Mouse (Mus musculus): Measurements from ENCODE around the gene R3hcc1l. TPM values are rescaled to one million over a fixed set of nuclear protein-coding genes. Genes with fewer than 3 reads are reported as not detected.

The R3hcc1l gene
- polyA plus RNA-seq, 1 experiment, result 4.8 TPM

DNA sequence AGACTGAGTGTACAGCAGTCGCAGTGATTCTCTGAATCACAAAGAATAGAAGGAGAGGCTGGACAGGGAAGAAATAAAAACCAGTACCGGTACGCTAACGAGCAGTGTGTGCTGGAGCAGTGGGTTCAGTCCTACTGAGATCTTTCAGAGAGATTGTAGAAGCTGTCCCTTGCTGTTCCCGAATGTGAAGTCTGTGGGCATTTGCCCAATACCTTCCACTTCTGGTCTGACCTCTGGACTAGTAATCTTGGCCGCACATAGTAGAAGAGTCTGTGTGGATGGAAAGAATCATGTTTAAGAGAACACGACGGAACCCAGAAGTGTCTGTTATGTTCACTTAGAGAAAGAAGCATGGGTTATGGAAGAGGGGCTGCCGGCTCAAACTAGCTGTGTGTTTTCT is 8.9 kb upstream of the R3hcc1l start:
- Histone ChIP-seq H3K4me1 (ENCODE audit: control insufficient read depth, insufficient read depth, low read length) (no peaks in the 10 kb centered on the region), H3K4me3 (replicated peaks; ENCODE audit: extremely low read depth, low read depth, low read length) (no peak overlapping the region)
- 81% methylated on average over 9 of the region's 9 CpGs for WGBS
- no peak for DNase-seq
- no peak for TF ChIP-seq POLR2A (IDR thresholded peaks at IDR 0.05; ENCODE audit: borderline replicate concordance, extremely low read depth, low read depth, low read length)
- no peak for TF ChIP-seq CTCF (IDR thresholded peaks at IDR 0.05; ENCODE audit: insufficient read depth, low read length)

- peak; percentile 31 for DNase-seq
Observed at GRCm38 (mm10) chr19:42510276-42511171, 8.0 kb upstream of the R3hcc1l start.

DNA sequence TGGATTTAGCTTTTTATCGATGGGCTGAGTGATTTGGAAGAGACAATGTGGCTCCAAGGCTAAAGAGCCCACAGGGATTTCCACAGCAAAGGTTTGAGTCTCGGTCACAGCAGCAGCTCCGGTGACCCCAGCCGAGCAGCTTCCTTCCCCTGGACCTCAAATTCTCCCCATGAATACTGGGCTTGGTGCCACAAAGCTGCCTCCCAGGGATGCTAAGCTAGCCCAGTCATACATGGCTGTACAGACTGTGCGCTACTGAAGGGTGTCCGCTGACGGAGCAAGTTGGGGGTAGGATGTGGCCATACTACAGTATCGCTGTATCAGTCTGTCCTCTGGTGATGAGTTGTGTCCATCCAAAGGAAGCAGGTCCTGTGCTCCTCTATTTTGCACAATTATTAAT is 2.9 kb upstream of the R3hcc1l start:
- 87% methylated on average over 8 of the region's 8 CpGs for WGBS
- Histone ChIP-seq H3K4me3 (replicated peaks; ENCODE audit: extremely low read depth, low read depth, low read length) (no peak overlapping the region), H3K4me1 (ENCODE audit: control insufficient read depth, insufficient read depth, low read length) (peaks cover 5% of the 10 kb centered on the region)
- DNase-seq, result no peak
- TF ChIP-seq CTCF (IDR thresholded peaks at IDR 0.05; ENCODE audit: insufficient read depth, low read length), result no peak
- no peak for TF ChIP-seq POLR2A (IDR thresholded peaks at IDR 0.05; ENCODE audit: borderline replicate concordance, extremely low read depth, low read depth, low read length)

More at GRCm38 (mm10) chr19:42510276-42511171, 8.0 kb upstream of the R3hcc1l start:
- 36% methylated on average over 16 of the region's 16 CpGs for WGBS
- no peaks in the 10 kb centered on the region for H3K4me1 ChIP-seq (ENCODE audit: control insufficient read depth, insufficient read depth, low read length)
- no peak overlapping the region for H3K4me3 ChIP-seq (replicated peaks; ENCODE audit: extremely low read depth, low read depth, low read length)
- TF ChIP-seq POLR2A (IDR thresholded peaks at IDR 0.05; ENCODE audit: borderline replicate concordance, extremely low read depth, low read depth, low read length) (no peak), CTCF (IDR thresholded peaks at IDR 0.05; ENCODE audit: insufficient read depth, low read length) (no peak)

DNA sequence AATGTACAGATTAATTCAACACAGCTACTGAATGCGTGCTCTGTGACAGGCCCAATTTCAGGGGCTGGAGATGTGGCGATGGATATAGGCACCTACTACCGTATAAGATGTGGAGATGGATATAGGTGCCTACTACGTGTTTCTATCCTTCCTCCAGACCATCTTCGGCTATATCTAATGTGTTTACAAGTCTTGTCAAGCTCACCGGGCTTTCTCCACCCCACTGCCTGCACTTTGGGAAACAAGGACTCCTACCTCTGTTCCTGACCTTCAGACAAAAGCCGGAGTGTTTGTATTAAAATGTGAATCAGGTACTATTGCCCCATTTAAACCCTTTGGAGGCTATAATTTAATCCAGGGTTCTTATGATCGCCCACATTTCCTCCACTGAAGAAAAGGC is 2.4 kb upstream of the R3hcc1l start:
- H3K4me3 ChIP-seq (replicated peaks; ENCODE audit: extremely low read depth, low read depth, low read length), result no peak overlapping the region
- H3K4me1 ChIP-seq (ENCODE audit: control insufficient read depth, insufficient read depth, low read length), result peaks cover 5% of the 10 kb centered on the region
- 86% methylated on average over 8 of the region's 8 CpGs for WGBS
- no peak for TF ChIP-seq POLR2A (IDR thresholded peaks at IDR 0.05; ENCODE audit: borderline replicate concordance, extremely low read depth, low read depth, low read length)
- DNase-seq, result no peak

- TF ChIP-seq POLR2A (IDR thresholded peaks at IDR 0.05; ENCODE audit: borderline replicate concordance, extremely low read depth, low read depth, low read length), result no peak
- no peak for TF ChIP-seq CTCF (IDR thresholded peaks at IDR 0.05; ENCODE audit: insufficient read depth, low read length)
- no peak for DNase-seq
- WGBS, result 18% methylated on average over 24 of the region's 24 CpGs
- Histone ChIP-seq H3K4me3 (replicated peaks; ENCODE audit: extremely low read depth, low read depth, low read length) (peak overlapping the region; percentile 80), H3K4me1 (ENCODE audit: control insufficient read depth, insufficient read depth, low read length) (peaks cover 5% of the 10 kb centered on the region)
Observed at GRCm38 (mm10) chr19:42517957-42518619, 471 bp upstream of the R3hcc1l start.

DNA sequence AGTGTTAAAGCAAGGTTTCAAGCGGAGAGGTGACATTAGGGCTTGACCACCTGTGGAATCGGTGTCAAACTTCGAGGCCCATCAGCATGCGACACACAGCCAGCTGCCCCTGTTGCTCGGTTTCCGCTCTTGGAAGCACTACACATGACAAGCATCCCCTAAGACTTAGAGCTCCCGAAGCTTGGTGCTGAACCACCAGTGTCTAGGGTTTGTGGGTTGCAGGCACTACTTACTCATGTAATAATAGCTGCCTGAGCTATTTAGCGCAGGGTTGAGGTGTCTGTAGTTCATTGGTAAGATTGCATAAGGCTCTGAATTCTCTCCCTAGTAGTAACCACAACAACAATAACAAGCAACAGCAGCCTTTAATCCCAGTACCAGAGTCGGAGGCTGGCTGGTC is 1.2 kb downstream of the R3hcc1l start:
- peaks cover 5% of the 10 kb centered on the region for H3K4me1 ChIP-seq (ENCODE audit: control insufficient read depth, insufficient read depth, low read length)
- DNase-seq, result no peak
- peak overlapping the region; percentile 4 for H3K4me3 ChIP-seq (replicated peaks; ENCODE audit: extremely low read depth, low read depth, low read length)
- no peak for TF ChIP-seq CTCF (IDR thresholded peaks at IDR 0.05; ENCODE audit: insufficient read depth, low read length)
- TF ChIP-seq POLR2A (IDR thresholded peaks at IDR 0.05; ENCODE audit: borderline replicate concordance, extremely low read depth, low read depth, low read length), result no peak
- WGBS, result 35% methylated on average over 9 of the region's 9 CpGs

DNA sequence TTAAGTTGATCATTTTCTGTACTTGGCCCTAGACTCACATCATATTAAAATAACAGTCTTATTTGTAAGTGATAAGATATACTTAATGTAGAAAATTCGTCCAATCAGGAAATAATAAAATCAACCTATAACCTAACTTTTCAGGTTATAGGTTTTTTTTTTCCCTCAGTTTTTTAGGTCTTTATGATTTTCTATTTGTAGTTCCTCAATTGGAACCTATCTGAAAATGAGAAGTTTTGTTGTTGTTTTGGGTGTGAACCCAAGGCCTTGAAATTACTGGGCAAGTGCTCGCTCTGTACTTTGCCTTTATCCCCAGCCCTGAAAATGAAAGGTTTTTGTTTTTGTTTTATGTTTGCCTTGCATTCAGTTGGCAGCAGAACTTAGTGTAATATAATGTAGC is 6.1 kb downstream of the R3hcc1l start:
- Histone ChIP-seq H3K4me1 (ENCODE audit: control insufficient read depth, insufficient read depth, low read length) (peaks cover 7% of the 10 kb centered on the region), H3K4me3 (replicated peaks; ENCODE audit: extremely low read depth, low read depth, low read length) (no peak overlapping the region)
- TF ChIP-seq POLR2A (IDR thresholded peaks at IDR 0.05; ENCODE audit: borderline replicate concordance, extremely low read depth, low read depth, low read length), result no peak
- no peak for TF ChIP-seq CTCF (IDR thresholded peaks at IDR 0.05; ENCODE audit: insufficient read depth, low read length)
- 81% methylated on average over 2 of the region's 2 CpGs for WGBS
- DNase-seq, result no peak

DNA sequence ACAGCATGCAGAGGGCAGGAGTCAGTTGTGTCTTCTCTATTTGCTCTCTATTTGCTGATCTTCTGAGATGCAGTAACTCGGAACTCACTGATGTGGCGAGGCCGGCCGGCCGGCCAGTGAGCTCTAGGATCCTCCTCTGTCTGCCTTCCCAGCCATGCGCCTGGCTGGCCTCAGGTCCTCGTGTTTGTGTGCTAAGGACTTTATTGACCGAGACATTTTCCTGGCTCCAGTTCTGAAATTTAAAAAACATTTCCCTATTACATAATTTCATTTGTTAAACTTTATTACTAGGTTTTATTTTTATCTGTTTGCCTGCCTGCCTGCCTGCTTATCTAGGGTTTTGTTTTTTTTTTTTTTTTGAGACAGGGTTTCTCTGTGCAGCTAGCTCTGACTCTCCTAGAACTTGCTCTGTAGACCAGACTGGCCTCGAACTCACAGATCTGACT is 11.5 kb downstream of the R3hcc1l start:
- no peak for TF ChIP-seq POLR2A (IDR thresholded peaks at IDR 0.05; ENCODE audit: borderline replicate concordance, extremely low read depth, low read depth, low read length)
- no peak for TF ChIP-seq CTCF (IDR thresholded peaks at IDR 0.05; ENCODE audit: insufficient read depth, low read length)
- 32% methylated on average over 9 of the region's 9 CpGs for WGBS
- DNase-seq, result no peak
- H3K4me1 ChIP-seq (ENCODE audit: control insufficient read depth, insufficient read depth, low read length), result peaks cover 9% of the 10 kb centered on the region
- H3K4me3 ChIP-seq (replicated peaks; ENCODE audit: extremely low read depth, low read depth, low read length), result no peak overlapping the region

- WGBS, result 88% methylated on average over 3 of the region's 3 CpGs
- Histone ChIP-seq H3K4me3 (replicated peaks; ENCODE audit: extremely low read depth, low read depth, low read length) (no peak overlapping the region), H3K4me1 (ENCODE audit: control insufficient read depth, insufficient read depth, low read length) (peaks cover 12% of the 10 kb centered on the region)
- TF ChIP-seq CTCF (IDR thresholded peaks at IDR 0.05; ENCODE audit: insufficient read depth, low read length), result no peak
- TF ChIP-seq POLR2A (IDR thresholded peaks at IDR 0.05; ENCODE audit: borderline replicate concordance, extremely low read depth, low read depth, low read length), result no peak
- no peak for DNase-seq
Observed at GRCm38 (mm10) chr19:42534427-42534826, 15.9 kb downstream of the R3hcc1l start.
